Mouse (Mus musculus) midbrain, embryonic 15.5 days (tissue): ENCODE measurements around the gene Rtbdn. TPM values are rescaled to one million over a fixed set of nuclear protein-coding genes. Genes with fewer than 3 reads are reported as not detected.

ENCODE experiments used
- ATAC-seq: fragments of 200-750 bp; cut with Nextera tagmentation; replicated peaks from 2 replicates; pipeline ENCODE4 v1.8.0; 2017; ENCODE audit warnings: moderate TSS enrichment
- H3K27ac ChIP-seq: fragments of 300-500 bp; sonication (generic); 2 replicates; pipeline ENCODE4 v1.5.1; 2015; ENCODE audit warnings: mild to moderate bottlenecking, inconsistent platforms
- H3K27me3 ChIP-seq: fragments of 300-500 bp; sonication (generic); replicated peaks from 2 replicates; pipeline ENCODE4 v1.6.1; 2015; ENCODE audit warnings: inconsistent platforms
- H3K36me3 ChIP-seq: fragments of 300-500 bp; sonication (generic); replicated peaks from 2 replicates; pipeline ENCODE4 v1.6.1; 2015; ENCODE audit warnings: inconsistent platforms
- H3K4me1 ChIP-seq: fragments of 300-500 bp; sonication (generic); 2 replicates; pipeline ENCODE4 v1.6.1; 2015; ENCODE audit warnings: inconsistent platforms
- H3K4me2 ChIP-seq: fragments of 300-500 bp; sonication (generic); 2 replicates; pipeline ENCODE4 v1.6.1; 2015; ENCODE audit warnings: inconsistent platforms, mild to moderate bottlenecking, moderate library complexity
- H3K4me3 ChIP-seq: fragments of 300-500 bp; sonication (generic); 2 replicates; pipeline ENCODE4 v1.5.1; 2015; ENCODE audit warnings: mild to moderate bottlenecking, inconsistent platforms
- H3K9ac ChIP-seq: fragments of 300-500 bp; sonication (generic); 2 replicates; pipeline ENCODE4 v1.6.1; 2015; ENCODE audit warnings: mild to moderate bottlenecking, inconsistent platforms
- H3K9me3 ChIP-seq: fragments of 300-500 bp; sonication (generic); 2 replicates; pipeline ENCODE4 v1.6.1; 2016; ENCODE audit warnings: inconsistent platforms
- WGBS: fragments of 180-500 bp; shearing (Covaris S2); methylation state at CpG from one replicate; pipeline ENCODE4 v1.1.7; 2015; ENCODE audit warnings: mixed read lengths; 5-methylcytosine and 5-hydroxymethylcytosine counted together
- polyA plus RNA-seq: library from polyadenylated mRNA; unstranded; fragments of >200 nt; fragmentation: Nextera tagmentation; extraction: Ambion mirVana; gene quantifications from 2 replicates; pipeline ENCODE4 v1.2.1, GENCODE M21; 2015

Gene Rtbdn
- polyA plus RNA-seq, 1 experiment from 2014 or later, result 3.4 TPM

GRCm38 (mm10) chr8:84977435-84978247 is 30.9 kb downstream of the Rtbdn start:
- ATAC-seq, result no peak
- peaks cover 64% of the 10 kb centered on the region for H3K4me1 ChIP-seq
- peak overlapping the region; percentile 100 for H3K4me2 ChIP-seq
- peak overlapping the region; percentile 63 for H3K9ac ChIP-seq
- under 1% methylated on average over 70 of the region's 70 CpGs for WGBS
- H3K36me3 ChIP-seq, result peaks cover 10% of the 10 kb centered on the region
- peaks cover 18% of the 10 kb centered on the region for H3K27me3 ChIP-seq
- H3K9me3 ChIP-seq, result no peaks in the 10 kb centered on the region
- H3K27ac ChIP-seq, result no peak overlapping the region; the same call in 1 of the 2 replicates
- H3K4me3 ChIP-seq, result peak overlapping the region; percentile 55

- peaks cover 64% of the 10 kb centered on the region for H3K4me1 ChIP-seq
Observed at GRCm38 (mm10) chr8:84978248-84978940, 31.6 kb downstream of the Rtbdn start, which contains the start of gene Junb. Junb (minus strand) TSS chr8:84978718.

GRCm38 (mm10) chr8:84979599-84980421 is 33.0 kb downstream of the Rtbdn start:
- Histone ChIP-seq H3K9ac (peak overlapping the region; percentile 30), H3K36me3 (no peaks in the 10 kb centered on the region), H3K27ac (peak overlapping the region; percentile 45), H3K4me1 (peaks cover 68% of the 10 kb centered on the region), H3K4me2 (peak overlapping the region; percentile 100), H3K9me3 (no peaks in the 10 kb centered on the region), H3K4me3 (peak overlapping the region; percentile 31), H3K27me3 (peaks cover 28% of the 10 kb centered on the region)
- WGBS, result 3% methylated on average over 40 of the region's 42 CpGs
- ATAC-seq, result peak; percentile 34

More at GRCm38 (mm10) chr8:84978248-84978940, 31.6 kb downstream of the Rtbdn start, which contains the start of gene Junb:
- Histone ChIP-seq H3K9ac (peak within 1 kb of the TSS; percentile 63), H3K9me3 (no peaks in the 10 kb centered on the region), H3K36me3 (peaks cover 4% of the 10 kb centered on the region; the same call in 1 of the 2 replicates), H3K4me2 (peak within 1 kb of the TSS; percentile 100), H3K4me3 (peak within 1 kb of the TSS; percentile 55), H3K27ac (peak within 1 kb of the TSS; percentile 64), H3K27me3 (peaks cover 18% of the 10 kb centered on the region)
- ATAC-seq, result peak; percentile 41
- WGBS, result under 1% methylated on average over 63 of the region's 63 CpGs

- H3K4me2 ChIP-seq, result peak overlapping the region; percentile 100; the same call in 1 of the 2 replicates
- 33% methylated on average over 11 of the region's 11 CpGs for WGBS
- H3K36me3 ChIP-seq, result no peaks in the 10 kb centered on the region
- ATAC-seq, result no peak
- peak overlapping the region; percentile 45 for H3K27ac ChIP-seq
- H3K9me3 ChIP-seq, result no peaks in the 10 kb centered on the region
- H3K27me3 ChIP-seq, result peaks cover 28% of the 10 kb centered on the region
- H3K4me3 ChIP-seq, result no peak overlapping the region
- H3K4me1 ChIP-seq, result peaks cover 69% of the 10 kb centered on the region
- H3K9ac ChIP-seq, result peak overlapping the region; percentile 30; the same call in 1 of the 2 replicates
Observed at GRCm38 (mm10) chr8:84980622-84981358, 34.0 kb downstream of the Rtbdn start.

GRCm38 (mm10) chr8:84981644-84982498 is 35.1 kb downstream of the Rtbdn start:
- H3K4me2 ChIP-seq, result no peak overlapping the region
- H3K27me3 ChIP-seq, result peaks cover 29% of the 10 kb centered on the region
- H3K9me3 ChIP-seq, result no peaks in the 10 kb centered on the region
- peaks cover 67% of the 10 kb centered on the region for H3K4me1 ChIP-seq
- no peak overlapping the region for H3K27ac ChIP-seq
- no peaks in the 10 kb centered on the region for H3K36me3 ChIP-seq
- WGBS, result 87% methylated on average over 15 of the region's 15 CpGs
- H3K4me3 ChIP-seq, result no peak overlapping the region
- no peak overlapping the region for H3K9ac ChIP-seq
- ATAC-seq, result no peak

- Histone ChIP-seq H3K4me1 (peaks cover 60% of the 10 kb centered on the region), H3K27me3 (peaks cover 29% of the 10 kb centered on the region), H3K36me3 (no peaks in the 10 kb centered on the region), H3K27ac (no peak overlapping the region), H3K9ac (no peak overlapping the region), H3K9me3 (no peaks in the 10 kb centered on the region), H3K4me3 (no peak overlapping the region), H3K4me2 (no peak overlapping the region)
- no peak for ATAC-seq
- WGBS, result 71% methylated on average over 3 of the region's 3 CpGs
Observed at GRCm38 (mm10) chr8:84982499-84983011, 35.8 kb downstream of the Rtbdn start.

GRCm38 (mm10) chr8:84984294-84985048 is 37.7 kb downstream of the Rtbdn start:
- H3K9ac ChIP-seq, result peak overlapping the region; percentile 49
- H3K4me3 ChIP-seq, result peak overlapping the region; percentile 55
- peak overlapping the region; percentile 82; the same call in 1 of the 2 replicates for H3K27ac ChIP-seq
- H3K27me3 ChIP-seq, result peaks cover 30% of the 10 kb centered on the region
- H3K36me3 ChIP-seq, result no peaks in the 10 kb centered on the region
- WGBS, result 19% methylated on average over 16 of the region's 16 CpGs
- ATAC-seq, result no peak
- H3K9me3 ChIP-seq, result no peaks in the 10 kb centered on the region
- peak overlapping the region; percentile 98 for H3K4me2 ChIP-seq
- H3K4me1 ChIP-seq, result peaks cover 45% of the 10 kb centered on the region

- peaks cover 43% of the 10 kb centered on the region for H3K4me1 ChIP-seq
- peak overlapping the region; percentile 55 for H3K4me3 ChIP-seq
- peak overlapping the region; percentile 98 for H3K4me2 ChIP-seq
- H3K9me3 ChIP-seq, result no peaks in the 10 kb centered on the region
- ATAC-seq, result no peak
- peak overlapping the region; percentile 49 for H3K9ac ChIP-seq
- H3K27ac ChIP-seq, result peak overlapping the region; percentile 82
- H3K36me3 ChIP-seq, result no peaks in the 10 kb centered on the region
- peaks cover 30% of the 10 kb centered on the region for H3K27me3 ChIP-seq
- WGBS, result 2% methylated on average over 23 of the region's 23 CpGs
Observed at GRCm38 (mm10) chr8:84985049-84985683, 38.4 kb downstream of the Rtbdn start.

- H3K36me3 ChIP-seq, result no peaks in the 10 kb centered on the region
- H3K4me3 ChIP-seq, result peak overlapping the region; percentile 55
- peak overlapping the region; percentile 49 for H3K9ac ChIP-seq
- peak overlapping the region; percentile 82 for H3K27ac ChIP-seq
- peak; percentile 53 for ATAC-seq
- peaks cover 30% of the 10 kb centered on the region for H3K27me3 ChIP-seq
- H3K4me2 ChIP-seq, result peak overlapping the region; percentile 98
- under 1% methylated on average over 53 of the region's 53 CpGs for WGBS
- no peaks in the 10 kb centered on the region for H3K9me3 ChIP-seq
- peaks cover 39% of the 10 kb centered on the region for H3K4me1 ChIP-seq
Observed at GRCm38 (mm10) chr8:84985684-84986378, 39.0 kb downstream of the Rtbdn start.
